Mouse (Mus musculus): ENCODE data around the gene Smarcal1.

- TF ChIP-seq CTCF (IDR thresholded peaks at IDR 0.05; ENCODE audit: low read depth) (no peak), EP300 (IDR thresholded peaks at IDR 0.05; ENCODE audit: low read depth) (no peak)
These were observed 855 bp downstream of the Smarcal1 start for GRCm38 (mm10) chr1:72583906-72584305.
